Mouse (Mus musculus): ENCODE results near the gene Rab6a. TPM values are rescaled to one million over a fixed set of nuclear protein-coding genes. Genes with fewer than 3 reads are reported as not detected.
A peak's percentile ranks its signal among the peaks of the same experiment; 100 is the strongest.

The Rab6a gene
- total RNA-seq, 4 experiments from 2014 or later, result 60.7 to 63.9 (median 62.5) TPM

DNA sequence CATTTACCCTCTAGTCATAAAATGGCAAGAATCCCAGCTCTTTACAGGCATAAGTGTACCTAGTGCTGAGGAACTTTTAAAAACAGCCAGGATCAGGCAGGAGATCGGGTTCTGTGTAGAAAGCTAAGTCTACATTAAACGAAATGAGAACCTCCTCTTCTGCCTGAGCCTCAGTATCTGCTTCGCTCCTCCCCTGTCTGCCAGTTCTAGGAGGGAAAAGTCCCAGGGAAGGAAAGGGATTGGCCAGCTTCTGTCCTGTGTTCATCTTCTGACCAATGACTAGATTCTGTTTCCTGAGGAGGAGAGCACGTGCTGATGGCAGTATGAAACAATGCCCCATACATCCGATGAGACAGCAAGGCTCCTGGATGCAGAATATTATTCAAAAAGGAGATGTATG lies 73.9 kb downstream of the Rab6a start:
- DNase-seq (ENCODE audit: low spot score), result no peak

DNA sequence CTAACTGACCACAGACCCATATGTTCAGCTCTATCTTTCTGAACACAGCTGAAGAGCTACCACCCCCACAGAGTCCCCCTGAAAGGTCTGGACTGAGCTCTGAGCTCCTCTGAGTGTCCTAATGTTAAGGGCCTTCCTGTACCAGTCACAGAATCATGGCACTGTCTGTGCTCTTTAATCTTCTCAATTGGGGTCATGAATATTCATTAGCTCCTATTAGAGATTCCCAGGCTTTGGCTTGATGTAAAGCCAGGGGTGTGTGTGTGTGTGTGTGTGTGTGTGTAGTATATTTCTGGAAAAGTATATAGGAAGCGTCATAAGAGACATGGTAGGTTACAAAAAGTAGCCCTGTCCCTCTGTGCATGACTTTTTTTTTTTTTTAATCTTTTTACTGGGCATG lies 76.0 kb downstream of the Rab6a start:
- DNase-seq (ENCODE audit: low spot score), result no peak

DNA sequence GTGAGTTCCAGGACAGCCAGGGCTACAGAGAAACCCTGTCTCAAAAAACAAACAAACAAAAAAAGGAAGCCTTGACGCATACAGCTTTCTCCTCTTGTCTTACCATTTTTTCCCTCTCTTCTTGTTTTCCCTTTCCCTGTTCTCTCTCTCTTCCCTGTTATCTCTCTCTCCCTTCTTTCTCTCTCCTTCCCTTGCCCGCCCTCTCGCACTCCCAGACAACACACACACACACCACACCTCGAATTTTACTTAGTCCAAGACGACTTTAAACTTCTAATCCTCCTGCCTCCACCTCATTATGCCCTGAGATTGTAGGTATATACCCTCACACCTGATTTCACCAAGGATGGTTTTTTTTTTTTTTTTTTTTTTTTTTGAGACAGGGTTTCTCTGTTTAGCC lies 76.9 kb downstream of the Rab6a start:
- DNase-seq (ENCODE audit: low spot score), result no peak

DNA sequence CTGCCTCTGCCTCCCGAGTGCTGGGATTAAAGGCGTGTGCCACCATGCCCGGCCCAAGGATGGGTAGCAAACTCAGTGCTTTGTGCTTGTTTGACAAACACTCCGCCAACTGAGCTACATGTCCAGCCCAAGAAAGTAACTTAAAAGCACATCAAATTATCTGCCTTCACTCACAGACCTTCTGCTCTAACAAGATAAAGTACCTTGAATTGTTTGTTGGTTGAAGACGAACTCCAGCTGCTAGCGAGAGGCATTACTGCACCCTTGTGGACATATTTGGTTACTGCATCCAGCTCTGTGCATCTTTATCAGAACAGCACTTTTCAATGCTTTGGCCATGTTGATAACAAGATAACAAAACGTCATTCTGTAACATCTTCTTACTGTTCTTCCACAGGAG lies 77.3 kb downstream of the Rab6a start:
- DNase-seq (ENCODE audit: low spot score), result peak; percentile 42

DNA sequence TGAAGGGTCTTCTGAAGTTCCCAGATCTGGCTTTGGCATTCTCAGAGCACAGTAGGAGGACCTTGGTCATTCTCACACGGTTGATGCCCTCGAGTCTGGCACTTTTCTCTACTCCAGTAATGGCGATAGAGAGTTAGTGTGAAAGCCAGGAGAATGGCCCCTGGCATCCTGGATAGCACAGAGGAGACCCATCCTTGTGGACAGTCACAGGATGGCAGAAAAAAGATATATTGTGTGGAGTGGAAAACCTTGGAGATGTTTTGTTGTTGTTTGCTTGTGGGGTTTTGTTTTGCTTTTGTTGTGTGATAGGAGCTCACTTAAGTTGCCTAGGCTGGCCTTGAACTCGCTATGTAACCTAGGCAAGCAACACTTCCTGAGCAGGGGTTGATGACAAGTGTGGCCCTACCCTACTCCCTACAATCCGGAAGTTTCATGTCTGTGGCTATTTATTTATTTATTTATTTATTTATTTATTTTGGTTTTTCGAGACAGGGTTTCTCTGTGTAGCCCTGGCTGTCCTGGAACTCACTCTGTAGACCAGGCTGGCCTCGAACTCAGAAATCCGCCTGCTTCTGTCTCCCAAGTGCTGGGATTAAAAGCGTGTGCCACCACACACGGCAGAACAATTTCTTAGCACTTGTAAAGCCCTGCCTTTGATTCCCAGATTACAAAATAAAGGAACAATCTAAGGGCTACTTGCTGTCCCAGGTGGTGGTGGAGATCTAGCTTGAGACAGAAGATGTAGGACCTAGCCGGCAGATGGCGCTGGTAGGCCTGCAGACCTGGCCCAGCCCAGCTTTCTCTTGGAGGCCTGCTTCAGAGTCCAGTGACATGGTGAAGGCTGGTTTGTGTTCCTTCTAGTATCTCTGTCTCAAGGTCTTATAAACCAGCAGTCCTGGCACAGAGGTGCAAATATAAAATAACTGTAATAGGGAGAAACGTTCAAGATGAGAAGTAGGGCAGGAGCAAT lies 78.1 kb downstream of the Rab6a start:
- peak; percentile 65 for DNase-seq (ENCODE audit: low spot score)

DNA sequence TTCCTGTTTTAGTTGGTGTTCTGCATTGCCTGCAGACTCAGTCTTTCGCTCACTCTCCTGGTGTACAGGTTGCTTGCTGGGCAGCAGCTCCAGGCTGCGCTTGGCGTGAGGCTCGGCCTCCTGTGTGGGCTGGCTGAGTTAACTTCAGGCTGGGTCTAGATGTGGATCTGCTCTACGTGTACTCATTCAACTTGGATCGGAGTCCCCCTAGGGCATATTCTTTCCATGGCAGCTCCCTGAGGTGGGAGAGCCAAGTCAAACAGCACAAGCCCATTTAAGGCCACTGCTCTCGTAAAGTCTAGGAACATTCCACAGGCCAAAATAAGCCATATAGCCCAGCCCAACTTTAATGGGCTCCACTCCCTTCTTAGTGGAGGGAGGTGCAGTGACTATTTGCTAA lies 81.3 kb downstream of the Rab6a start:
- DNase-seq (ENCODE audit: low spot score), result no peak

Other genes with a start within 250 kb of the Rab6a start
- gene C2cd3, start 235.2 kb upstream of the Rab6a start, total RNA-seq (2022), result 1 to 10 TPM; 7.5 to 9.7 (median 8.5) TPM
- 10 to 100 TPM; 36.0 to 38.6 (median 36.9) TPM for gene Ppme1, start 235.1 kb upstream of the Rab6a start, total RNA-seq (2022)
- gene Ucp3, start 134.4 kb upstream of the Rab6a start, total RNA-seq (2022), result 10 to 100 TPM; 20.7 to 55.8 (median 48.5) TPM
- gene Ucp2, start 114.1 kb upstream of the Rab6a start, total RNA-seq (2022), result 100 to 1,000 TPM; 165 to 276 (median 226) TPM
- gene Dnajb13, start 92.5 kb upstream of the Rab6a start, total RNA-seq (2022), result under 1 TPM in 1 of 4 experiments, not detected in 3; 0.50 TPM
- 10 to 100 TPM; 14.3 to 19.9 (median 17.6) TPM for gene Coa4, start 70.3 kb upstream of the Rab6a start, total RNA-seq (2022)
- gene Mrpl48, start 891 bp downstream of the Rab6a start, total RNA-seq (2022), result 10 to 100 TPM; 69.4 to 78.5 (median 76.5) TPM
- 1 to 10 TPM; 2.9 to 3.7 (median 3.4) TPM for gene Plekhb1, start 55.0 kb downstream of the Rab6a start, total RNA-seq (2022)
- gene Fam168a, start 99.2 kb downstream of the Rab6a start, total RNA-seq (2022), result 10 to 100 TPM; 32.7 to 35.7 (median 34.1) TPM

All from heart, adult 8-10 months (tissue).